Mouse (Mus musculus): ENCODE data around the gene Abhd13. TPM values are rescaled to one million over a fixed set of nuclear protein-coding genes. Genes with fewer than 3 reads are reported as not detected.

Gene Abhd13
- 15.0 TPM for polyA plus RNA-seq (2014; fragmentation: Illumina TruSeq; extraction: RNeasy Lipid Tissue Mini Kit (QIAGEN cat#74804); ENCODE audit: low read depth, low replicate concordance)

GRCm38 (mm10) chr8:9977573-9978314, at the start of gene Abhd13, which contains the start of gene Lig4:
Abhd13 (plus strand) TSS chr8:9977707.
Lig4 (minus strand) TSS chr8:9977686.

GRCm38 (mm10) chr8:10006156-10006985, 28.9 kb downstream of the Abhd13 start, which contains the start of gene Tnfsf13b:
Tnfsf13b (plus strand) TSS chr8:10006467.

Other genes starting within 250 kb of the Abhd13 start
- gene Fam155a, start 206.5 kb upstream of the Abhd13 start, polyA plus RNA-seq (2014; fragmentation: Illumina TruSeq; extraction: RNeasy Lipid Tissue Mini Kit (QIAGEN cat#74804); ENCODE audit: low read depth, low replicate concordance) = 0.14 TPM
- gene Gm10217, start 113.5 kb upstream of the Abhd13 start, polyA plus RNA-seq (2014; fragmentation: Illumina TruSeq; extraction: RNeasy Lipid Tissue Mini Kit (QIAGEN cat#74804); ENCODE audit: low read depth, low replicate concordance) = not detected
- gene Lig4, start within 50 bp of the Abhd13 start, polyA plus RNA-seq (2014; fragmentation: Illumina TruSeq; extraction: RNeasy Lipid Tissue Mini Kit (QIAGEN cat#74804); ENCODE audit: low read depth, low replicate concordance) = 4.0 TPM
- 3.2 TPM for gene Tnfsf13b, start 28.8 kb downstream of the Abhd13 start, polyA plus RNA-seq (2014; fragmentation: Illumina TruSeq; extraction: RNeasy Lipid Tissue Mini Kit (QIAGEN cat#74804); ENCODE audit: low read depth, low replicate concordance)
- 2.8 TPM for gene Myo16, start 176.2 kb downstream of the Abhd13 start, polyA plus RNA-seq (2014; fragmentation: Illumina TruSeq; extraction: RNeasy Lipid Tissue Mini Kit (QIAGEN cat#74804); ENCODE audit: low read depth, low replicate concordance)

Measured in adipose tissue, adult 10 weeks (tissue).